In genomic region chr11:86428926-86429325, GRCm38 (mm10) we compare ENCODE assay signal across 21 mouse cellular contexts.
"Had no signal": no experiment of that assay in that cellular context is flagged by ENCODE, and none has a peak within 500 bp of the region (broad histone marks: within the 10 kb centered on the region; RNA-seq: fewer than 3 reads in every experiment).

No protein-coding gene starts in this region.

- H3K4me3 ChIP-seq: layer of hippocampus, adult 2 months; limb, embryonic 10.5 days; limb, embryonic 13.5 days; liver, embryonic 12.5 days; liver, embryonic 15.5 days had no signal

- H3K27ac ChIP-seq: kidney, postnatal 0 days; layer of hippocampus, adult 2 months; limb, embryonic 10.5 days; limb, embryonic 13.5 days; liver, embryonic 12.5 days; liver, embryonic 15.5 days; stomach, postnatal 0 days had no signal

- ATAC-seq: liver, embryonic 12.5 days had no signal

- H3K27me3 ChIP-seq: limb, embryonic 13.5 days; liver, embryonic 12.5 days; liver, embryonic 15.5 days had no signal

- H3K9me3 ChIP-seq: limb, embryonic 10.5 days; liver, embryonic 12.5 days; liver, embryonic 15.5 days had no signal

- H3K36me3 ChIP-seq: limb, embryonic 10.5 days; limb, embryonic 13.5 days; liver, embryonic 12.5 days; liver, embryonic 15.5 days had no signal

- H3K4me2 ChIP-seq: limb, embryonic 13.5 days; liver, embryonic 12.5 days; liver, embryonic 15.5 days; midbrain, embryonic 11.5 days had no signal

- H3K9ac ChIP-seq: limb, embryonic 13.5 days; liver, embryonic 12.5 days; liver, embryonic 15.5 days had no signal

- DNase-seq: kidney, adult 2 months; kidney, postnatal 25 days; layer of hippocampus, adult 9-11 months; liver; lung, adult 18-20 months; lung, postnatal 14 days; lung, postnatal 4 days; midbrain, embryonic 14.5 days; retina, postnatal 1 day; right cerebral cortex, postnatal 25 days; spleen, adult 18-20 months; thymus, adult 2 months; thymus, postnatal 25 days had no signal

- H3K4me1 ChIP-seq: liver, embryonic 12.5 days; liver, embryonic 15.5 days had no signal
